Mouse (Mus musculus) bone marrow macrophage, adult 2 months (primary cell): ENCODE results near the gene Dnmbp. TPM values are rescaled to one million over a fixed set of nuclear protein-coding genes. Genes with fewer than 3 reads are reported as not detected.

Source experiments
- H3K27ac ChIP-seq: 2 replicates; pipeline ENCODE4 v1.5.1; 2012; ENCODE audit warnings: low read depth, low read length; ENCODE audit not compliant: insufficient read depth
- H3K4me1 ChIP-seq: 2 replicates; pipeline ENCODE4 v1.6.1; 2012; ENCODE audit warnings: low read length; ENCODE audit not compliant: control insufficient read depth, insufficient read depth
- H3K4me3 ChIP-seq: 2 replicates; pipeline ENCODE4 v1.5.1; 2012; ENCODE audit warnings: mild to moderate bottlenecking, low read length, moderate library complexity; ENCODE audit not compliant: insufficient read depth
- CTCF ChIP-seq: IDR thresholded peaks from 2 replicates; pipeline ENCODE4 v1.5.1; 2012; ENCODE audit warnings: low read depth, mild to moderate bottlenecking, low read length, moderate library complexity
- POLR2A ChIP-seq: IDR thresholded peaks from 2 replicates; pipeline ENCODE4 v1.6.1; 2012; ENCODE audit warnings: mild to moderate bottlenecking, low read depth, low read length, borderline replicate concordance
- polyA plus RNA-seq: library from polyadenylated mRNA; stranded (reverse); fragments of >200 nt; gene quantifications from 2 replicates; pipeline ENCODE4 v1.2.4, GENCODE M21; 2012; ENCODE audit not compliant: missing spikeins, insufficient read depth, insufficient read length

Gene Dnmbp
- polyA plus RNA-seq, 1 experiment = 13.5 TPM

DNA sequence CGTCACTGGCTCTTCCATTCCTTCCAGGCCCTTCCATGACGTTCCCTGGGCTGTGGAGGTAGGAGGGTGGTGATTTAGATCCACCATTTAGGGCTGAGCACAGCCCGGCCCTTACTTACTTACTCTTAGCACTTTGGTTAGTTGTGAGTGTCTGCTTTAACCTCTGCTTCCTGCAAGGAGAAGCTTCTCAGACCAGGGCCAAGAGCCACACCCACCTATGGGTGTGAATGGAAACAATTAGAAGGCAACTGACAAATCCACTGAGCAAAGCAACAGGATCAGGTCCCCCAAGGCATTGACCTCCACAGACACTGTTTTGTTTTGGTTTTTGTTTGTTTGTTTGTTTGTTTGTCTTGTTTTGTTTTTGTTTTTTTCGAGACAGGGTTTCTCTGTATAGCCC lies 130.7 kb downstream of the Dnmbp start:
- Histone ChIP-seq H3K4me1 (peaks cover 9% of the 10 kb centered on the region), H3K27ac (no peak overlapping the region), H3K4me3 (no peak overlapping the region)
- no peak for TF ChIP-seq CTCF
- no peak for TF ChIP-seq POLR2A

DNA sequence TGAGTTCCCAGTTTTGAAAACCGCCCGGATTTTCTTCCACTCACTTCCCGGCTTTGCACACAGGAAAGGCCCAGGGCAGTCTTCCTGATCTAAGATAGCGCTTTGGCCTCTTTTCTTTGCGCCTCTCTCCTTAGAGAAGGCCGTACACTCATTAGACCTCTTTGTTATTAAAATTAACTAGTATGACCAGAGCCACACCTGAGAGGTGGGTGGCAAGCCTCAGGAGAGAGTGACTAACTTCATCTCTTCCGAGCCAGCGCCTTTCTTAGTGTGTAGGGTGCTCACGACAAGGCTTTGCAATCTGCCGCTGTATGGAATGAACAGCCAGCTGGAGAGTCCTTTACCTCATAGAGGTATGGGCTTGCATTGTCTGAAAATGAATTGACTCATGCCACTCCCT lies 136.1 kb downstream of the Dnmbp start:
- no peak overlapping the region for H3K27ac ChIP-seq
- TF ChIP-seq POLR2A = no peak
- TF ChIP-seq CTCF = no peak
- H3K4me1 ChIP-seq = peaks cover 17% of the 10 kb centered on the region
- no peak overlapping the region for H3K4me3 ChIP-seq

DNA sequence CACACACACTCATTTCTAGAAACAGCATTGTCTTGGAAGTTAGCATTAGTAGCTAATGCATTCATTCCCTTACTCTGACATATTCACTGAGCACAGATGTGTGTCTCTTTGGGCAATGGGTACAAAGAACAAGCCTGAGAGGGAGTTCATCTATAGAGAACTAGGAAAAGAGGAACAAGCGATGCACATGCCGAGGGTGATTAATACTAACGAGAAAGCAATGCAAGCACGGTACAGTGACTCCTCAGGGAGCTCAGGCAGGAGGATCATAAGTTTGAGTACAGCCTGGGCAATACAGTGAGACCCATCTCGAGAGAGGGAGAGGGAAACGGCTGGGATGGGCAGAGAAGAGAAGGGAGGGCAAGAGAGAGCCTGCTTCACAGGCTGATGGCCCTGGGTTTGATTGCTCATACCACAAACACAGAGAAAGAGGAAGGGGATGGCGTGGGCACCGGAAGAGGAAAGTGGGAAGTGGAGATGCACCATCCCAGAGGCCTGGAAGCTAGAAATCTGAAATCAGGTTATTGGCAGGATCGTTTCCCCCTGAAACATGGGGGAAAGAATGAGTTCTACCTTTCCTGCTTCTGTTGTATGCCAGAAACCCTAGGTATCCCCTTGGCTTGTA lies 138.5 kb downstream of the Dnmbp start:
- peak overlapping the region; percentile 82 for H3K27ac ChIP-seq
- no peak overlapping the region for H3K4me3 ChIP-seq
- TF ChIP-seq CTCF (no peak), POLR2A (no peak)

DNA sequence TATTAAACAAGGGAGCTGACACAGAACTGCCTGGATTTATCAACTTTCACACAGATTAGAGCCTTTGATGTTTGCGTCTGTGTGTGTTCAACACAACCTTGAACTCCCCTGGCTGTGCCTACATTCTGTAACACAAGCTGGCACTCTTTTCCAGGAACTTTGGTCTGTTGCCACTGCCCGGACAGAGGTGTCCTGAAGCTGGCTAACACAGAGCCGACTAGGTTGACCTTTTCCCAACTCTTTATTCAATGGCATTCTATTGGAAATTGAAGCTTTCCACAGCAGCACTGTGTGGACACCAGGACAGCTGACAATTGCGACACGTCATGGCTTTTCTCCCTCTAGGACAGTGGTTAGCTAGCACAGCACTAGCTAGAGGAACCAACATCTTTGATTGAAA lies 142.8 kb downstream of the Dnmbp start:
- Histone ChIP-seq H3K27ac (no peak overlapping the region), H3K4me3 (no peak overlapping the region), H3K4me1 (peaks cover 18% of the 10 kb centered on the region)
- TF ChIP-seq POLR2A (no peak), CTCF (no peak)

More for the DNA sequence above, 138.5 kb downstream of the Dnmbp start:
- H3K4me1 ChIP-seq = peaks cover 21% of the 10 kb centered on the region

Other genes starting within 250 kb of the Dnmbp start
- gene Cutc, start 187.2 kb downstream of the Dnmbp start, polyA plus RNA-seq = 12.3 and 12.4 TPM in 2 replicates
- gene Cox15, start 187.2 kb downstream of the Dnmbp start, polyA plus RNA-seq = 18.5 and 20.5 TPM in 2 replicates
- gene Abcc2, start 158.0 kb downstream of the Dnmbp start, polyA plus RNA-seq = 0.57 and 0.78 TPM in 2 replicates
- gene Cpn1, start 46.4 kb upstream of the Dnmbp start, polyA plus RNA-seq = 0.28 TPM in 1 of 2 replicates, not detected in the other
- not detected in 2 replicates for gene Cyp2c23, start 89.0 kb upstream of the Dnmbp start, polyA plus RNA-seq
- 35.1 and 37.6 TPM in 2 replicates for gene Erlin1, start 129.6 kb upstream of the Dnmbp start, polyA plus RNA-seq
- gene Chuk, start 167.3 kb upstream of the Dnmbp start, polyA plus RNA-seq = 44.4 and 47.2 TPM in 2 replicates
- 18.5 and 19.2 TPM in 2 replicates for gene Cwf19l1, start 195.7 kb upstream of the Dnmbp start, polyA plus RNA-seq
- 55.9 and 58.7 TPM in 2 replicates for gene Bloc1s2, start 206.3 kb upstream of the Dnmbp start, polyA plus RNA-seq